Mouse (Mus musculus) brain, embryonic 14.5 days (tissue): ENCODE measurements around the gene Nck1. TPM values are rescaled to one million over a fixed set of nuclear protein-coding genes. Genes with fewer than 3 reads are reported as not detected.

Experiments used
- DNase-seq: peaks from one replicate; pipeline ENCODE4 v3.0.0-alpha.2; 2011; ENCODE audit warnings: low read depth
- CTCF ChIP-seq: fragments of 200-500 bp; IDR thresholded peaks from 2 replicates; pipeline ENCODE4 v1.5.1; 2012; ENCODE audit warnings: inconsistent platforms, mild to moderate bottlenecking, moderate library complexity, borderline replicate concordance; ENCODE audit not compliant: insufficient read depth, insufficient read length; ENCODE audit errors: extremely low read depth
- POLR2A ChIP-seq: fragments of 200-500 bp; IDR thresholded peaks from 2 replicates; pipeline ENCODE4 v1.6.1; 2012; ENCODE audit warnings: mild to moderate bottlenecking, inconsistent platforms, borderline replicate concordance; ENCODE audit not compliant: poor library complexity, insufficient read depth, insufficient read length, severe bottlenecking; ENCODE audit errors: extremely low read depth
- polyA plus RNA-seq: library from polyadenylated mRNA; depleted of rRNA; stranded (reverse); fragments of >200 nt; gene quantifications from 2 replicates; pipeline ENCODE4 v1.2.3, GENCODE M21; 2012

Gene Nck1
- polyA plus RNA-seq, 1 experiment = 32.9 TPM

DNA sequence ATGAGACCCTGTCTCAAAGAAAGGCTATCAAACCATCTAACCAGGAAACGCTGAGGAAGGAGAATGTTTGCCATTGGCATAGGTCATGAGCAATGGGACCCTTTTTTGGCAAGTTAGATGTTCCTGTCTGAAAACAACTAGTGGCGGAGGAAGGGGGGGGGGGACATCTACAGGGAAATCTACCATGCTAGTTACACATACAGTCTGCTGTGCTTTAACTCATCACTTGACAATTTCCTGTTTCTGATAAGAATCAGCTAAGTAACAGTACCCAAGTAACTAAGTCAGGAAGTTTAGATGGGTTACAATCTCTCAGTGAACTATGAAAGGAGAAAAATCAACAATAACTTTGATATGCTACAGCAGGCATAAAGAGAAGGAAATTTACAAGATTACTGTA is 23.9 kb downstream of the Nck1 start:
- TF ChIP-seq POLR2A (no peak), CTCF (no peak)
- DNase-seq = no peak

- TF ChIP-seq CTCF = peak; percentile 66; the same call in 1 of the 2 replicates
- TF ChIP-seq POLR2A = no peak
- peak; percentile 81 for DNase-seq
These were observed 25.3 kb downstream of the Nck1 start for GRCm38 (mm10) chr9:100520586-100520985.

GRCm38 (mm10) chr9:100520012-100520411 is 25.9 kb downstream of the Nck1 start:
- DNase-seq = no peak

DNA sequence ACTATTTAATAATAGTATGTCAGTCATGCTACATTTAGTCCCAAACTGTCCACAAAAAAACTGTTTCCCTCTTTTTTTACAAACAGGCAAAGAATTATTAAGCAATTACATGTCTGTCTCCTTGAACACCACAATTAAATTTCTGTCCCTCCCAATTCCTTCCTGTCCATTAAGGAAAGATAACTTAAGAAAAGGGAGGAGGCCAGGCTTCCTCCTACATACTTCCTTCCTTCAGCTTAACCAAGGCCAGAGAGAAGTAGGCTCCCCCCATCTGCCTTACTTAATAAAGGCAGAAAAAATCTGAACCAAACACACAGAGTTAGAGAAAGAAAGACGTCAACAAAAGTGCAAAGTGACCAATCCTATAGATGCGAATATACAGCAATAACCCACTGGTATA is 38.4 kb downstream of the Nck1 start:
- TF ChIP-seq CTCF (no peak), POLR2A (no peak)
- no peak for DNase-seq

More at GRCm38 (mm10) chr9:100520012-100520411, 25.9 kb downstream of the Nck1 start:
- TF ChIP-seq CTCF (peak; percentile 6; the same call in 1 of the 2 replicates), POLR2A (no peak)

DNA sequence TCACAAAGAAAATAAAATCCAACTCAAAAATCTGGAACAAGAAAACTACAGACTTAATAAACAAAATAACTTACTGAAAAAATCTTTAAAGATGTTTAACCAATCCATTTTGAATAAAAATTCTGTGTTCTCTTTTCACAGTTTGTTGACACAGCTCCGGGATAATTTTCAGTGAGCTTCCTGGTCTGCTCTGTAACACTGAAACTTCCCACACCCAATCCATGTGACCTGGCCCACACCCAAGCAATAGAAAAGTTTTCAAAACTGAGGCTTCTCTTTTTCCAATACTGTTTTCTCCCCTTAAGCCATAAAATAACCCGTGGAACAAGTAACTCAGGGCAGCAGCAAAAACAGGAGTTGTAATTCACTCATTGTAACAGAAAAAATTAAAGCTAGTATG is 39.3 kb downstream of the Nck1 start:
- TF ChIP-seq CTCF (no peak), POLR2A (no peak)
- DNase-seq = no peak

- DNase-seq = no peak
- no peak for TF ChIP-seq POLR2A
- TF ChIP-seq CTCF = no peak
These were observed 40.4 kb downstream of the Nck1 start for GRCm38 (mm10) chr9:100505498-100505897.

- TF ChIP-seq POLR2A = no peak
- peak; percentile 2; the same call in 1 of the 2 replicates for TF ChIP-seq CTCF
- DNase-seq = no peak
These were observed 52.2 kb downstream of the Nck1 start for GRCm38 (mm10) chr9:100493611-100494261.

DNA sequence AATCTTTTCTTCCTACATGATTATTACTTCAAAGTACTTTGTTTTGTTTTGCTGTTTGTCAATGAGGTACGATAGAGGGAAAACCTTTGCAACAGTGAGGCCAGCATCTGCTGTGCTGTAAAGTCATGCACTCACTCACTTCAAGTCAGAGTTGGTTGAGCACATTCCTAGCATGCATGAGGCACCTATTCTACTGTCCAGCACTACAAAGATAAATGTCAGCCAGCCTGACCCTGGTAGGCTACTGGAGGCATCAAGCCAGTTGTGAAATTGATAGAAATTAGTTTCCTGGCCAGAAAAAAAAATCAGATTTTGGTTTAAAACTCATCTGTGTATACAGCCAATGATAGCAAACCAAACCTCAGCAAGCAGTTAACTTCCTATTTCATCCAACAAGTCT is 54.5 kb downstream of the Nck1 start:
- no peak for DNase-seq
- TF ChIP-seq POLR2A (no peak), CTCF (no peak)

- no peak for DNase-seq
- TF ChIP-seq CTCF = no peak
- TF ChIP-seq POLR2A = no peak
These were observed 57.0 kb downstream of the Nck1 start for GRCm38 (mm10) chr9:100488969-100489368.

GRCm38 (mm10) chr9:100488056-100488713 is 57.7 kb downstream of the Nck1 start:
- TF ChIP-seq POLR2A (no peak), CTCF (no peak)
- DNase-seq = no peak

GRCm38 (mm10) chr9:100486431-100486830 is 59.5 kb downstream of the Nck1 start, which contains the start of gene Il20rb:
Gene Il20rb, minus strand, starts transcription at chr9:100486788.
- TF ChIP-seq CTCF = no peak
- TF ChIP-seq POLR2A = no peak
- peak; percentile 76 for DNase-seq

- TF ChIP-seq CTCF (no peak), POLR2A (no peak)
- DNase-seq = no peak
These were observed 62.6 kb downstream of the Nck1 start for GRCm38 (mm10) chr9:100483318-100483717.

- no peak for DNase-seq
- no peak for TF ChIP-seq POLR2A
These were observed 64.3 kb downstream of the Nck1 start for GRCm38 (mm10) chr9:100481626-100482025.

GRCm38 (mm10) chr9:100474056-100474455 is 71.9 kb downstream of the Nck1 start:
- TF ChIP-seq POLR2A = no peak
- TF ChIP-seq CTCF = no peak
- no peak for DNase-seq

GRCm38 (mm10) chr9:100473361-100473760 is 72.6 kb downstream of the Nck1 start:
- no peak for TF ChIP-seq POLR2A
- TF ChIP-seq CTCF = no peak
- no peak for DNase-seq

DNA sequence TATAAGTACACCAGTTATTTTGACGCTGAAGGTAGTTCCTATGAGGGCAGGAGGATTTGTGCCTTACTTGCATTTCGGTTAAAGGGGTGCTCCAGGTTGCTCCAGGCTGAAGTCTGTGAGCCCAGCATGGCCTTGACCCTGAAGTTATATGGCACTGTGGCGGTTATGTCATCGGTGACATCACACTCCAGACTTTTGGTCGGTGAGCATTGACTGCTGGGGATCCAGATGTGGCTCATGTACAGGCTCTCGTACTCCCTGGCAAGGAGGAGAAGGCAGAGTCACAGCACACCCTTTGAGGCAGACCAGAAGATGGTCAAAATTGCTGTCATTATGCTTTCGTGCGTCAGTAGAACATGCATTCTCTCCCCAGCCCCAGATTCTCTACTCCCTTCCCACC is 73.0 kb downstream of the Nck1 start:
- DNase-seq = no peak
- TF ChIP-seq CTCF (no peak), POLR2A (no peak)
